Mouse (Mus musculus) neural tube, embryonic 11.5 days (tissue): ENCODE measurements around the gene Tbck. TPM values are rescaled to one million over a fixed set of nuclear protein-coding genes. Genes with fewer than 3 reads are reported as not detected.

ENCODE experiments used
- ATAC-seq: fragments of 200-750 bp; cut with Nextera tagmentation; 2 replicates; pipeline ENCODE4 v1.8.0; 2017; ENCODE audit warnings: moderate number of reproducible peaks, mild to moderate bottlenecking, moderate TSS enrichment, moderate library complexity; ENCODE audit not compliant: insufficient read depth, low FRiP score, low TSS enrichment
- DNase-seq: peaks from one replicate; pipeline ENCODE4 v3.0.0-alpha.2; 2015; ENCODE audit warnings: low spot score
- H3K27ac ChIP-seq: fragments of 300-500 bp; sonication (generic); 2 replicates; pipeline ENCODE4 v1.5.1; 2014; ENCODE audit warnings: low read depth, mild to moderate bottlenecking, low read length
- H3K27me3 ChIP-seq: fragments of 300-500 bp; sonication (generic); 2 replicates; pipeline ENCODE4 v1.6.1; 2014; ENCODE audit warnings: mild to moderate bottlenecking, low read length, mixed read lengths; ENCODE audit not compliant: control insufficient read depth, insufficient read depth
- H3K36me3 ChIP-seq: fragments of 300-500 bp; sonication (generic); 2 replicates; pipeline ENCODE4 v1.6.1; 2014; ENCODE audit warnings: mild to moderate bottlenecking, low read length, moderate library complexity, mixed read lengths; ENCODE audit not compliant: control insufficient read depth, insufficient read depth
- H3K4me1 ChIP-seq: fragments of 300-500 bp; sonication (generic); 2 replicates; pipeline ENCODE4 v1.6.1; 2014; ENCODE audit warnings: low read length, mixed read lengths; ENCODE audit not compliant: control insufficient read depth, insufficient read depth
- H3K4me2 ChIP-seq: fragments of 300-500 bp; sonication (generic); 2 replicates; pipeline ENCODE4 v1.6.1; 2014; ENCODE audit warnings: low read depth, mild to moderate bottlenecking, moderate library complexity
- H3K4me3 ChIP-seq: fragments of 300-500 bp; sonication (generic); 2 replicates; pipeline ENCODE4 v1.5.1; 2014; ENCODE audit warnings: low read depth, low read length
- H3K9ac ChIP-seq: fragments of 300-500 bp; sonication (generic); 2 replicates; pipeline ENCODE4 v1.6.1; 2014; ENCODE audit warnings: mild to moderate bottlenecking, low read length
- H3K9me3 ChIP-seq: fragments of 300-500 bp; sonication (generic); 2 replicates; pipeline ENCODE4 v1.6.1; 2016; ENCODE audit warnings: low read length; ENCODE audit not compliant: control insufficient read depth
- WGBS: fragments of 180-500 bp; shearing (Covaris S2); extraction: QIAGEN DNeasy Blood & Tissue Kit; methylation state at CpG from one replicate; pipeline ENCODE4 v1.1.7; 2014; 5-methylcytosine and 5-hydroxymethylcytosine counted together
- polyA plus RNA-seq: library from polyadenylated mRNA; unstranded; fragments of >200 nt; fragmentation: Nextera tagmentation; extraction: Ambion mirVana; gene quantifications from 2 replicates; pipeline ENCODE4 v1.2.1, GENCODE M21; 2014

The Tbck gene
- polyA plus RNA-seq, 1 experiment from 2014 or later: 23.5 TPM

DNA sequence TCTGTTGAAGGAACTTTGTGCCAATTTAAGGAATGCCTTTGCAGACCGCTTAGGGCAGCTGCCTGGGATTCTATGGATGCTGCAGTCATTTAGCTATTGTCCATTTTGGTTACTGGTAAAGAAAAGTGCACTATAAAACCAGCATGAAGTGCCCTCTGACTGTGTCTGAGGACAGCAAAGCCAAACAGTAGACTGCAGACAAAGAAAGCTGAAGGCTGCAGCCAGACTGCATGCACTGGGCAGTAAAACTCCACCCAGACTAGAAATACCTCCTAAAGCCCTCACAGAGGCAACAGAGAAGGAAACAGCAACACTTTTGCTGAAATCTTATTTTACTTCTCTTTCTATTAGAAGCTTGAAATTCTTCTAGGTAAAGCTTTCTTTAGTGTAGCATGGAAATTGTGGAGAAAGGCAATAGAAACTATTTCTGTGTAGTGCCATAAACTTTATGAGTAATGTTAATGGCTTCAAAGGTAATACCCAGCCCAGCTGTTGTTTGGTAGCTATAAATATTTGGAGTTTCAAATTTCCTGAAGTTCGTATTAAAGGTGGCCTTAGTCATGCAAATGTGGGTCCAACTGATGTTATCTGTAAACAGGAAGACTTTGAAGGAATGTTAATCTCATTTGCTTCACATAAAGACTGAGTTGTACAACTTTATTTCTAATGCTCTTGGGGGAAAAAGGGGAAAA is 124.1 kb downstream of the Tbck start:
- WGBS: 41% methylated on average over 2 of the region's 2 CpGs

DNA sequence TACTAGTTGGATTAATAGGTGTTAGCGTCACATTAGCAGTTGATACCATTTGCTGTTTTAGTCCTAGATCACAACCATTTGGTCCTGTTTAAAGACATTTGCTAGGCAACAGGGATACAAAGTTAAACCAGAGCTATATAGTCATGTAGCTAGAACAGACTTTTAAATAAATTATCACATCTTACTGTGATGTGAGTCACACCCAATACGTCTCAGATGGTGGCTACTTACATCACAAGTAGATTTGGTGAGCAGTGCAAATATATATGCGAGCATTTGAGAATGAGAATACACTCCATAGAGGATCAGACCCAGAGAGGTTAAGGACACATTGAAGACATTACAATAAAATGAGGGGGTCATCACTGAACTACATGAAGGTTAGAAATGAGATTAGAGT is 125.0 kb downstream of the Tbck start:
- WGBS: 94% methylated on average over 3 of the region's 3 CpGs
- no peak for ATAC-seq
- Histone ChIP-seq H3K4me1 (no peaks in the 10 kb centered on the region), H3K36me3 (no peaks in the 10 kb centered on the region), H3K4me2 (no peak overlapping the region), H3K27me3 (no peaks in the 10 kb centered on the region), H3K9me3 (no peaks in the 10 kb centered on the region), H3K27ac (no peak overlapping the region), H3K4me3 (no peak overlapping the region), H3K9ac (no peak overlapping the region)
- no peak for DNase-seq

More for the DNA sequence above, 124.1 kb downstream of the Tbck start:
- Histone ChIP-seq H3K27ac (no peak overlapping the region), H3K9ac (no peak overlapping the region), H3K4me1 (no peaks in the 10 kb centered on the region), H3K36me3 (no peaks in the 10 kb centered on the region), H3K9me3 (no peaks in the 10 kb centered on the region), H3K27me3 (no peaks in the 10 kb centered on the region), H3K4me3 (no peak overlapping the region), H3K4me2 (no peak overlapping the region)
- DNase-seq (no peak), ATAC-seq (no peak)

DNA sequence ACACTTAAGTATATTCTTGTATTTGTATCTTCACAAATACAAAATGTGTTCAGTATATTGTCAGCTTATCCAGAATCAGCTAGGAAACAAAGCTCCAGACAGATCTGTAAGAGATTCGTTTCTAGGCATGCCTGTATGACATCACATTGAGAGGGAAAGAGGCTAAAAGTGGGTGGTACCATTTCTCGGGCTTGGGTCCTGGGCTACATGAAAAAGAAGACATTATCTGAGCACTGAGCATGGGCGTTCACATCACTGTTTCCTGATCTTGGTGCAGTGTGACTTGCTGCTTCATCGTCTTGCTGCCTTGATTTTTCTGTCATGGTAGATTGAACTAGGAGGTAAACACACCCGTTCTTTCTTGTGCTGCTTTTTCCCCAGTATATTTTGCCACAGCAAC is 127.8 kb downstream of the Tbck start:
- H3K9ac ChIP-seq: no peak overlapping the region
- no peaks in the 10 kb centered on the region for H3K4me1 ChIP-seq
- no peak overlapping the region for H3K4me3 ChIP-seq
- no peak overlapping the region for H3K27ac ChIP-seq
- 93% methylated on average over 5 of the region's 5 CpGs for WGBS
- H3K36me3 ChIP-seq: no peaks in the 10 kb centered on the region
- no peak overlapping the region for H3K4me2 ChIP-seq
- DNase-seq: no peak
- ATAC-seq: no peak
- no peaks in the 10 kb centered on the region for H3K9me3 ChIP-seq
- no peaks in the 10 kb centered on the region for H3K27me3 ChIP-seq

DNA sequence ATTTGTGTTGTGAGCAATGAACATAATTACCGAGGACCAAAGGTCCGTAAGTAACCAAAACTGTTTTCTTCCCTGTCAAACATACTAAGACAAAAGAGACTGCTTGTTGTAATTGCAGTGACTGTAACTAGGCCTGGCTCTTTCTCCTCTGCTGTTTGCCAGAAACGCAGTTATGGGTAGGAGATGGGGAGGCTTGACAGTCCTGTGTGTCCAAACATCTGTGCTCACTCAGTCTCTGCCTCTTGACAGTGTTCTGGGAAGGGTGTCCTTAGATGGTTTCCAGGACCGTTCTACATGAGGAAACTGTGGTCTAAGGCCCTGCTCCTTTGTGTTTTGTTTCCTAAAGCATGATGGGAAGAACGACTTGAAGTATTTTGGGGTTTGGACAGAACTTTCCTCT is 128.4 kb downstream of the Tbck start:
- Histone ChIP-seq H3K4me1 (no peaks in the 10 kb centered on the region), H3K4me2 (no peak overlapping the region), H3K9me3 (no peaks in the 10 kb centered on the region), H3K4me3 (no peak overlapping the region), H3K27me3 (no peaks in the 10 kb centered on the region), H3K27ac (no peak overlapping the region), H3K36me3 (no peaks in the 10 kb centered on the region), H3K9ac (no peak overlapping the region)
- 87% methylated on average over 5 of the region's 5 CpGs for WGBS
- DNase-seq (no peak), ATAC-seq (no peak)

DNA sequence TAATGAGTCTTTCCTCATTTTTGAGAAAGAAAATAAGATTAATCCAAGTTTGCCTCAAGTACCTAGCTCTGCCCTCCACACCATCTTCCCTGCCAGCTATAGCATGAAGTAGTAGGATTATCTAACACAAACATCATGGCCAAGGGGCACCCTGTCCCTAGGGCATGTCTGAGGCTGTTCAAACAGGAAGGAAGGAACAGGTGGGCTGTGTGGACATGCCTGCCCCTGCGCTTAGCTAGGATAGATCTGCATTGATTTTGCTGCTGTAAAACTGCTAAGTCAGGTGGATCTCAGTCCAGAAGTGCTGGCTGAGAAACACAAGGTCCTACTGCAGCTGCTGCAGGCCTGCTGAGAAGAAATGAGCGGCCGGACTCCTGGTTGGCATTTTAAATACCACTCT is 129.2 kb downstream of the Tbck start:
- H3K36me3 ChIP-seq: no peaks in the 10 kb centered on the region
- 97% methylated on average over 3 of the region's 3 CpGs for WGBS
- no peak overlapping the region for H3K4me3 ChIP-seq
- ATAC-seq: no peak
- H3K27ac ChIP-seq: no peak overlapping the region
- no peak overlapping the region for H3K9ac ChIP-seq
- DNase-seq: no peak
- H3K4me2 ChIP-seq: no peak overlapping the region
- H3K4me1 ChIP-seq: no peaks in the 10 kb centered on the region
- H3K9me3 ChIP-seq: no peaks in the 10 kb centered on the region
- no peaks in the 10 kb centered on the region for H3K27me3 ChIP-seq

DNA sequence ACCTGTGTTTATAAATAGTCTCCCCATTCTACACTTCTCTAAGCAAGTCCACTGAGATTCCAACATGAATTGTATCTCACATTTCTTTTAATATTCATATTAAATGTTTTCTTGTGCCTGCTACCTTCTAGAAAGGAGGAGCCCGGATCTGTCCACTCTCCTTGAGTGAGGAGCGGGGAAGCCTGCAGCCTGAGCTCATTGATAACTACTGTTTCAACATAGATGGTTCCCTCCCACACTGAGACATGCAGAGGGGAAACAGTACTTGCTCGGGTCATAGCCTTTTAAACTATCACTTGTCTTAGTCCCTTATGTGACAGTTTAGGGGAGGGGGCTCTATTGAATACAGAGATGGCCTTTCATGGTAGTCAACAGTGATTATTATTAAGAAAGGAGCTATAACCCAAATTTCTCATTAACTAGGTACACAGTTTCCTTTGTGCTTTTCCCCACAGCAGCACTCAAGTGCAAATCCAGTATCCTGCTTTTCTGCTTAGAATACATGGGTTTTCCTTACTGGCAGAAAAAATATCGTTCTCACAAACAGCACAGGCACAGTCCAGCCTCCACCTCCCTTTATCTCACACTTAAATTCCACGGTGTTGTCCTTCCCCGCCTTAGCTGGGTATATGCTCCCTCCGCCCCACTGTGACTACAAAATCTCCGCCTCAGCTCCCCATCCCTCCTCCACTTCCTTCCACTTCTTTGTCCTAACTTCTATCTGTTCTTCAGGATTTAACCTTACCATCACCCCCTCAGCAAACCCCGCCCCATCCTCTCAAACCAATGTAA is 130.0 kb downstream of the Tbck start:
- DNase-seq (no peak), ATAC-seq (no peak)
- Histone ChIP-seq H3K36me3 (no peaks in the 10 kb centered on the region), H3K4me1 (no peaks in the 10 kb centered on the region), H3K27ac (no peak overlapping the region), H3K9me3 (no peaks in the 10 kb centered on the region), H3K9ac (no peak overlapping the region), H3K4me2 (no peak overlapping the region), H3K4me3 (no peak overlapping the region), H3K27me3 (no peaks in the 10 kb centered on the region)
- 88% methylated on average over 9 of the region's 9 CpGs for WGBS

DNA sequence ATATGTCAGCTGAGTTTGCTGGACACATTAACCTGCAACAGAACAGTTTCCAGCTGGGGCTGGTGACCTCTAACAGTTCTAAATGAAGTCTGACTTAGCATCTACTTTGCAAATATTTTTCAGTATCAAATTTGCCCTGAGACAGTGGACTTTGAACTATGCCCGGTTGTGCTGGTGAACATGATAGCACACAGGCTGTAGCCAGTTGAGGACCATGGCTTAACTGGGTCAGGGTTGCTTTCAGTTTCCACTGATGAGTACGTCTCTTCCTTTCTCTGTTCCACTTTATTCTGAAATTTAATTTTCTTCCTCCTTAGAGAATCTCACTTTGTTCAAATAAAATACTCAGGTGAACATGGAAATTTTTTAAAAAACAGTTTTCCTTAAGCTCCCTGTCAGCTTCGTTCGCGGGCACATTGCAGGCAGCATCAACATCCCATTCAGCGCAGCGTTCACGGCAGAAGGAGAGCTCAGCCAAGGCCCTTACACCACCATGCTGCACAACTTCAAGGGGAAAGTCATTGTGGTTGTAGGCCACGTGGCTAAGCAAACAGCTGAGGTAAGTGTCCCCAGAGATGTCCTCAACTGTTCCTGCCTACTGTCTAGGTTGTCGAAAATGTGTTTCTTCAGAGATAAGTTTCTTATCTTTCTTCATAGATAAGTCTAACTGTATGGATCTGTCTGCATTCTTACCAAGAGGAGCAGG is 131.0 kb downstream of the Tbck start:
- no peak for DNase-seq
- Histone ChIP-seq H3K9ac (no peak overlapping the region), H3K4me2 (no peak overlapping the region), H3K4me3 (no peak overlapping the region), H3K4me1 (no peaks in the 10 kb centered on the region), H3K27ac (no peak overlapping the region), H3K27me3 (no peaks in the 10 kb centered on the region), H3K36me3 (no peaks in the 10 kb centered on the region), H3K9me3 (no peaks in the 10 kb centered on the region)
- WGBS: 94% methylated on average over 10 of the region's 10 CpGs
- no peak for ATAC-seq

DNA sequence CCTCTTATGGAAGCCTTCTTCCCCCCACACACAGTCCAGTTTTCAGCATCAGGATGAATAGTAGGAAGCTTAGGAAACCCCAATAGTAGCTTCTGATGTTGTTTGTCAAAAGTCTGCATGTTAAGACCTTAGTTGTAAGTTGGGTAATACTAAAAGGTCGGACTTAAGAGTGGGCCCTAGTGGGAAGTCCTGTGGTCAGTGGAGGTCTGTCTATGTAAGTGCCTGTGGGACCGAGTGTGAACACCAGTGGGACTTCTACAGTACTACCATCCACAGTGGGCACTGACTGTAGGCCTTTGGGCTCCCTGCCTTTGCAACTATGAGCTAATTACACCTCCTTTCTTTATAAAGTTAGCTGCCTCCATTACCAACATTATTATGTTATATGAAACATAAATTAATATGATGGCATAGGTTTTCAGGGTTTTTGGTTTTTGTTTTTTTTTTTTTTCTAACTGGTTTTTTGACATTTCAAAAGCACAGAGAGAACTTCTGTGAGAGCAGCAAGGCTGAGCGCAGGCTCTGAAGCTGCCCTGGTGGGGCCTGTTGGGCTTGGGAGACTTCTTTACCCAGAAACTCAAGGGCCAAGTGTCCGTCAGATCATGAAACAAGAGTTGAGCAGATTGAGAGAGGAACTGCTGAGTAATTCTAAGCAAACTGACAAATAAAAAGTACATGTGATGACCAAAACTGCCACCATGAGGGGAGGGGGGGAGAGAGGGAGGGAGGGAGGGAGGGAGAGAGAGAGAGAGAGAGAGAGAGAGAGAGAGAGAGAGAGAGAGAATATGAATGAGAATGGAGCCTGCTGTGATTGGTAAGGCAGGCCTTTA is 131.8 kb downstream of the Tbck start:
- Histone ChIP-seq H3K9ac (no peak overlapping the region), H3K9me3 (no peaks in the 10 kb centered on the region), H3K4me2 (no peak overlapping the region), H3K4me1 (no peaks in the 10 kb centered on the region), H3K27me3 (no peaks in the 10 kb centered on the region), H3K36me3 (no peaks in the 10 kb centered on the region), H3K4me3 (no peak overlapping the region), H3K27ac (no peak overlapping the region)
- ATAC-seq: no peak
- no peak for DNase-seq
- WGBS: 89% methylated on average over 4 of the region's 4 CpGs
